ENCODE assay signal across 25 mouse cellular contexts in genomic region chr12:71725140-71725539, GRCm38 (mm10).
A peak's percentile ranks its signal among the peaks of the same experiment; 100 is the strongest.
DNase-seq lines count a peak whose midpoint lies in the region; ATAC-seq and TF ChIP-seq lines count a peak whose summit lies in the region.
"Had no signal": no experiment of that assay in that cellular context is flagged by ENCODE, and none has a peak within 500 bp of the region (broad histone marks: within the 10 kb centered on the region; RNA-seq: fewer than 3 reads in every experiment).

No protein-coding gene starts in this region.

- no peaks in the 10 kb centered on the region for H3K27me3 ChIP-seq in heart, embryonic 15.5 days
- H3K27me3 ChIP-seq in heart, adult 2 months (ENCODE audit: control insufficient read depth, insufficient read depth, low read length): no peaks in the 10 kb centered on the region
- no peaks in the 10 kb centered on the region for H3K27me3 ChIP-seq in lung, embryonic 16.5 days (ENCODE audit: control insufficient read depth, insufficient read depth, low read depth, low read length)
- no peaks in the 10 kb centered on the region for H3K27me3 ChIP-seq in embryonic facial prominence, embryonic 15.5 days
- no peaks in the 10 kb centered on the region for H3K27me3 ChIP-seq in stomach, embryonic 15.5 days (replicated peaks)
- H3K27me3 ChIP-seq: forebrain, embryonic 13.5 days; hindbrain, embryonic 15.5 days; kidney, embryonic 15.5 days; liver, embryonic 15.5 days; midbrain, embryonic 15.5 days; neural tube, embryonic 12.5 days had no signal

- no peak for TF ChIP-seq POLR2A in heart, adult 2 months (IDR thresholded peaks at IDR 0.05; ENCODE audit: insufficient read depth, low read depth, low read length)

- 39% methylated on average over 5 of the region's 5 CpGs for WGBS in heart, embryonic 15.5 days
- 63% methylated on average over 5 of the region's 5 CpGs for WGBS in heart, adult 2 months
- WGBS in lung, embryonic 16.5 days: 13% methylated on average over 5 of the region's 5 CpGs
- 26% methylated on average over 5 of the region's 5 CpGs for WGBS in embryonic facial prominence, embryonic 15.5 days
- 29% methylated on average over 5 of the region's 5 CpGs for WGBS in stomach, embryonic 15.5 days

- intact Hi-C loops in heart, adult 2 months (cut with DNase I): no loop called here

- H3K4me2 ChIP-seq in heart, embryonic 15.5 days: no peak overlapping the region
- H3K4me2 ChIP-seq in lung, embryonic 16.5 days (ENCODE audit: low read depth, low read length): no peak overlapping the region
- H3K4me2 ChIP-seq in embryonic facial prominence, embryonic 15.5 days (replicated peaks): no peak overlapping the region
- H3K4me2 ChIP-seq in stomach, embryonic 15.5 days: no peak overlapping the region
- H3K4me2 ChIP-seq: forebrain, embryonic 13.5 days; heart, embryonic 11.5 days; hindbrain, embryonic 15.5 days; kidney, embryonic 15.5 days; liver, embryonic 15.5 days; midbrain, embryonic 15.5 days; neural tube, embryonic 12.5 days had no signal

- no peak for ATAC-seq in heart, embryonic 15.5 days (replicated peaks; ENCODE audit: insufficient number of reproducible peaks, insufficient read depth, low FRiP score, low read depth)
- peak; percentile 51; the same call in 1 of the 2 replicates for ATAC-seq in lung, embryonic 16.5 days (ENCODE audit: low read depth)
- no peak for ATAC-seq in embryonic facial prominence, embryonic 15.5 days (ENCODE audit: insufficient number of reproducible peaks, low FRiP score, low TSS enrichment, low read depth)
- no peak for ATAC-seq in stomach, embryonic 15.5 days (ENCODE audit: insufficient read depth, low FRiP score, low read depth)
- ATAC-seq: forebrain, embryonic 13.5 days; midbrain, embryonic 15.5 days; Patski had no signal

- H3K9me3 ChIP-seq in heart, embryonic 15.5 days (replicated peaks): no peaks in the 10 kb centered on the region
- H3K9me3 ChIP-seq in lung, embryonic 16.5 days (ENCODE audit: control insufficient read depth, low read length): no peaks in the 10 kb centered on the region
- no peaks in the 10 kb centered on the region for H3K9me3 ChIP-seq in embryonic facial prominence, embryonic 15.5 days (replicated peaks)
- H3K9me3 ChIP-seq in stomach, embryonic 15.5 days: no peaks in the 10 kb centered on the region
- H3K9me3 ChIP-seq: forebrain, embryonic 13.5 days; hindbrain, embryonic 15.5 days; kidney, embryonic 15.5 days; liver, embryonic 15.5 days; midbrain, embryonic 15.5 days; neural tube, embryonic 12.5 days had no signal

- peak overlapping the region; percentile 42; the same call in 1 of the 2 replicates for H3K27ac ChIP-seq in heart, embryonic 15.5 days
- no peak overlapping the region for H3K27ac ChIP-seq in heart, adult 2 months
- peak overlapping the region; percentile 71 for H3K27ac ChIP-seq in lung, embryonic 16.5 days (ENCODE audit: low read length)
- H3K27ac ChIP-seq in embryonic facial prominence, embryonic 15.5 days (replicated peaks): peak overlapping the region; percentile 82
- peak overlapping the region; percentile 73 for H3K27ac ChIP-seq in stomach, embryonic 15.5 days
- H3K27ac ChIP-seq: forebrain, embryonic 13.5 days; hindbrain, embryonic 15.5 days; liver, embryonic 15.5 days; midbrain, embryonic 15.5 days; neural tube, embryonic 12.5 days had no signal

- TF ChIP-seq EP300 in heart, adult 2 months (IDR thresholded peaks at IDR 0.05; ENCODE audit: insufficient read depth, low read depth, low read length): no peak

- no peak for TF ChIP-seq CTCF in heart, adult 2 months (IDR thresholded peaks at IDR 0.05)

- H3K79me2 ChIP-seq in heart, adult 2 months (replicated peaks; ENCODE audit: control insufficient read depth, insufficient read depth, low read length): no peaks in the 10 kb centered on the region

- H3K9ac ChIP-seq in heart, embryonic 15.5 days: no peak overlapping the region
- no peak overlapping the region for H3K9ac ChIP-seq in heart, adult 2 months (ENCODE audit: low read depth, low read length)
- no peak overlapping the region for H3K9ac ChIP-seq in lung, embryonic 16.5 days (ENCODE audit: low read length)
- no peak overlapping the region for H3K9ac ChIP-seq in embryonic facial prominence, embryonic 15.5 days
- no peak overlapping the region for H3K9ac ChIP-seq in stomach, embryonic 15.5 days
- H3K9ac ChIP-seq: forebrain, embryonic 13.5 days; hindbrain, embryonic 15.5 days; kidney, embryonic 15.5 days; liver, embryonic 15.5 days; midbrain, embryonic 15.5 days; neural tube, embryonic 12.5 days had no signal

- no peak for DNase-seq in heart, adult 2 months
- DNase-seq in lung, postnatal 14 days: no peak
- no peak for DNase-seq in cerebellum, postnatal 10 days
- DNase-seq in embryo, embryonic 9.5 days (ENCODE audit: extremely low spot score): no peak
- DNase-seq: cerebellum, adult 8-10 months; cerebellum, postnatal 36 days; kidney, adult 18-20 months; kidney, postnatal 25 days; liver; right cerebral cortex, postnatal 4 days; thymus, adult 18-20 months; thymus, postnatal 25 days had no signal

- no peaks in the 10 kb centered on the region for H3K36me3 ChIP-seq in heart, embryonic 15.5 days
- no peaks in the 10 kb centered on the region for H3K36me3 ChIP-seq in heart, adult 2 months (ENCODE audit: control insufficient read depth, insufficient read depth, low read length)
- no peaks in the 10 kb centered on the region for H3K36me3 ChIP-seq in lung, embryonic 16.5 days (ENCODE audit: control insufficient read depth, insufficient read depth, low read length)
- H3K36me3 ChIP-seq in embryonic facial prominence, embryonic 15.5 days: no peaks in the 10 kb centered on the region
- H3K36me3 ChIP-seq in stomach, embryonic 15.5 days: no peaks in the 10 kb centered on the region
- H3K36me3 ChIP-seq: hindbrain, embryonic 15.5 days; kidney, embryonic 15.5 days; liver, embryonic 15.5 days; midbrain, embryonic 15.5 days; neural tube, embryonic 12.5 days had no signal

- no peak overlapping the region for H3K4me3 ChIP-seq in heart, embryonic 15.5 days
- H3K4me3 ChIP-seq in heart, adult 2 months: no peak overlapping the region
- H3K4me3 ChIP-seq in lung, embryonic 16.5 days (ENCODE audit: low read length): no peak overlapping the region
- H3K4me3 ChIP-seq in embryonic facial prominence, embryonic 15.5 days (replicated peaks): no peak overlapping the region
- H3K4me3 ChIP-seq in stomach, embryonic 15.5 days (replicated peaks): no peak overlapping the region
- H3K4me3 ChIP-seq: forebrain, embryonic 13.5 days; hindbrain, embryonic 15.5 days; kidney, embryonic 15.5 days; liver, embryonic 15.5 days; midbrain, embryonic 15.5 days; myocyte; neural tube, embryonic 12.5 days had no signal

- H3K4me1 ChIP-seq in heart, embryonic 15.5 days (replicated peaks): no peaks in the 10 kb centered on the region
- H3K4me1 ChIP-seq in heart, adult 2 months (ENCODE audit: control insufficient read depth, insufficient read depth, low read length): no peaks in the 10 kb centered on the region
- H3K4me1 ChIP-seq in lung, embryonic 16.5 days (replicated peaks; ENCODE audit: control insufficient read depth, insufficient read depth, low read length): peaks cover 7% of the 10 kb centered on the region
- H3K4me1 ChIP-seq in embryonic facial prominence, embryonic 15.5 days: peaks cover 10% of the 10 kb centered on the region; the same call in 1 of the 2 replicates
- H3K4me1 ChIP-seq in stomach, embryonic 15.5 days: 0 out of 2 replicates have a peak, but pooled peaks cover 4% of the 10 kb centered on the region
- H3K4me1 ChIP-seq: hindbrain, embryonic 15.5 days; liver, embryonic 15.5 days; midbrain, embryonic 15.5 days; neural tube, embryonic 12.5 days had no signal
